Mouse (Mus musculus): ENCODE results near the gene Esrra.

The Esrra gene

DNA sequence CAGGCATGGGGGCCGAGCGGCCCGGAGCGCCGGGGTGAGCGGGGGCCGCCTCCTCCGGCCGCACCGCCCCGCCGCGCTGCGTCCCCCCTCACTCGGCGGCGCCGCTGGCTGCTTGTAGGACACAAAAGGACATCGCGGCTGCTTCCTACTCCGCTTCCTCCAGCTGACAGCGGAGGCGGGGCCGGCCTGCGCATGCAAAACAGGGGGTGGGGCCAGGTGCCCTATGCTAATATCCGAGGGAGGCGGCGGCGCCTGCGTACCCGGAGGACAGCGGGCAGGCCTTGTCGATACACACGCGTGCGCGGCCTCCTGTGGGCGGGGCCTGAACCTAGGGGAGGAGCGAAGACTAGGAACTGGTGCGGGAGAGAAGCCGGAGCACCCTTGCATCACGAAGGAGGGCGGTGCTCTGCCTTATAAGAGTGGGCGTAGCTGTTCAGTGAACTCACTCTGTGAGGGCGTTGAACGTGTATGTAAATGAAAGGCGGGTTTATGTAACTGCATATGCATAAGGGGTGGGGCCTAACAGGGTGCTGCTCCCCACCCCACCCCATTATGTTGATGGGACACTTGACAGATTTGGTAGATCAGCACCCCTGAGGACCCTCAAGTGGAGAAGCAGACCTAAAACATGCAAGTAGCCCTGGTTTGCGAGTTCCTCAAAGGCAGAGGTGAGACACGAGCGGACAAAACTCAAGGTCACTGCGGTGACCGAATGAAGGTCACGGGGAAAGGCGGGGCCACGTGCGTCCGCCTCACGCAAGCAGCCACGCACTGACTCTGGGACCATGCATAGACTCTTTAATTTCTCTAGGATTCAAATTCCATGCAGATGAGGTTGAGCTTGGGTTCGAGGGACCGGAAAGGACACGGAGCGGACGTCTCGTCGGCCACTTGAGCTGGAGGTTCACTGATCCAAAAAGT is at the start of gene Esrra:
TSS of gene Esrra (minus strand) at position 167 of the 921 bp plus-strand sequence.
- peak; percentile 99 to 100 for DNase-seq

DNA sequence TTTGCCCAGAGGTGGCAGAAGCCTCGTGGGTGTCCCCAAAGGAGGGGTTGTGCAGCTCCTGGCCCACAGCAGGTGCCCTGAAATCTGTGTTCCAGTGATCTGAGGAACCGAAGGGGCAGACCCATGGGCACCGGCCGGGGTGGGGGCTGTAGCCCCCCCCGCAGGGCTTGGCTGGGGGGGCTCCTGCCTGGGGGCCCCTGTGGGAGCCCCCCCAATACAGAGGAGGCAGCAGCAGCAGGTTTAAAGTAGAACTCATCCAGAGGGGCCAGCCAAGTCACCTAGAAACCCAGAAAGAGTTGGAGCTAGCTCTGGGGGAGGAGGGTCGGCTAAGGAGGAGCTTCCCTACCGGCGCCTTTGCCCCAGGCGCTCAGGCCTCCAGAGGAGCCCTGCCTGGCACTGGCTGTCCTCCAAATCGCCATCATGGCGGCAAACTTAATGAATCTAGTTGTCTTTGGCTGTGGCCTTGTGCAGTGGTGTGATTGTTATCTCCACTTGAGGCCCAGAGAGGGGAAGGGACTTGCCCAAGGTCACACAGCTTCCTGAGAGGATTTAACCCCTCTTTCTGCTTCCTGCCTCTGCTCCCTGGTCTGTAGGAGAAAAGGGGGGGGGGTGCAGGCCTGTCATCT is 49.0 kb upstream of the Esrra start:
- DNase-seq = no peak

DNA sequence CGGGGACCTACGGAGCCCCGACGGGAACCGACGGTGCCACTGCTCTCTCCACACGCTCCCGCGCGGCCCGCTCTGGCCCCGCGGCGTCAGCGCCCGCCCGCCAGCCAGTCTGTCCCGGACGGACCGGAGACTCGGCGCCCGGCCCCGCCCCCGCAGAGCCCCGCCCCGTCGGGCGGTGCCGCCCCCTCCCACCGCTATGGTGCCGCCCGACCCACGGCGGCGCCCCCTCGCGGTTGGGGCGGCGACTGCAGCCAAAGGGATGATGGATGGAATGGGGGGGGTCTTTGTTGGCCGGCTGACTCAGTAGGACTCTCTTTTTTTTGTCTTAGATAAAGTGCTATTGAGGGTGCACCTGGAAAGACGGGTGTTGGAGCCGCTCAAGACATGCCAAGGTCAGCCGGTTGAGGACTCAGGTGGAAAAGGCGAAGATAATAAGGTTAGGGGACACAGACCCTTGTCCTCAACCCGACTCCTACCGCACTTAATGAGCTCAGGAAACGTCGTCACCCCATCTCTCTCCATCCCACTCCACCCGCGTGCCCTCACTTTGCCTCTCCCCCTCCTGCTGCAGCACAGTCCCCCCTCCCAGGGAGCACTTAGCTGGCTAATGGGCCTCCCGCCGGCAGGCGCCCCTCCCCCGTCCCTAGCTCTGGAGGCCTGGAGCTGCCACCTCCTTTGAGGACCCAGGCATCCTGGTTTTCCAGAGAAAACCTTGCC is 48.2 kb upstream of the Esrra start:
- peak in 1 of 2 experiments; percentile 47 for DNase-seq

DNA sequence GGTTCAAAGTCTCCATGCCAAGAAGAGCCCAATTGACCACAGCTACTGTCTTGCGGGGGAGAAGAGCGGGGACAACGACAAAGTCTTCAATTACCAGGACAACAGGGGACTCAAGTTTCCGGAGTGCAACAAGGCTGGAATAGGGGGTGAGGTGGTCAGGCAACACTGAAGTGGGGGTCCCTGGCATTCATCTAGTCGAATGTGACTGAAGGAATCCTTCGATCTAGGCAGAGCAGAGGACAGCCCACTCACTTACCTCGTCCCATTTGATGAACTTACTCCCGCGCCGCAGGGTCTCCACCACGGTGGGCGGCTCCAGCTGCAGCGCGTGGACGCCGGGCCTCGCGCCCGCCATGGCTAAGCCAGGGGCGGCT is 47.7 kb upstream of the Esrra start:
- no peak for DNase-seq

DNA sequence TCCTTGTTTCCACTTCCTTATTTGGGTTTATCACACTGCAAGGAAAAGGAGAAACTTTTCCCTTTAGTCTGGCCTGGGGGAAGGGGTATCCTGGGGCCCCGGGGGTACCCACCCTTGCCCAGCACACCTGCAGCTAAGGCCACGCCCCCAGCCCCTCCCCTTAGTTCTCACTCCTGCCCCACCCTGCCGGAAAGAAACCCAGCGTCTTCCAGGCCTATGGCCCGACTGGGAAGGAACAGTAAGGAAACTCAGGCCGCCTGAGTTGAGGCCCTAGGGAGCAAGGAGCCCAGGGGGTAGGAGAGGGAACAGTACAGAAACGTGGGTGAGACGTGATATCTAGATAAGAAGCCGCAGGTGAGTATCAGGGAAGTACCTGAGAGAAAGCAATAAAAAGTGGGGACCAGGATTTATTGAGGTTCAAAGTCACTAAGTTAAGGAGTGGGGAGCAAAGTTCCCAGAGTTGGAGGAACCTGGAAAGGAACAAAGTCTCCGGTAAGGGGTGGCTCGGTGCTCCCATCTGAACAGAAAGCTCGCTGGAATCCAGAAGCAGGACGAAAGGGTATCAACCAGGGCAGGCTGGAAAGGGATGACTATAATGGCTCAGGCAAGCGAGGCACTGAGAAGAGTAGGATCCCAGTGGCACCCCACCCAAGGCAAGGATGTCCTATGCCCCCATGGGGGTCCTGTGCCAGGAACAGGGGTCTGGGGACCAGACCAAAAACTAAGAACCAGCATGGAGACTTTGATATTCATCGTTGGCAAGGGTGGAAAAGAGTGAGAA is 47.1 kb upstream of the Esrra start:
- no peak for DNase-seq

DNA sequence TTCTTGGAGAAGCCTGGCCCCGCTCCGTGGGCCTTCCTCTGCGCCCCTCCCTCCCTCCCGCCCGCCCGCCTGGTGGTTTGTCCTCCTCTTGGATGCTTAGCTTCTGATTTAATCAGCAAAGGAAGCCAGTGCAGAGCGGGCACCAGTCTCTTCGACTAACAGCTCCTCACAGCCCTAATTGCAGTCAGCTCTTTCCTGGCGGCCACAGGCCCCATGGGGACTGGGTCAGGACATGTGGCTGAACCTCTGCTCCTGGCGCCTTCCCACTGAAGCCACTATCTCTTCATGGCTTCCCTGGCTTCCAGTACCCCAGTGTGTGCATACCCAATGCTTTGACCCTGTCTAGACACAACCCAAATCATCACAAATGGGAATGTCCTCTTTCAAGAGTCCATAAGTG is 34.8 kb upstream of the Esrra start:
- DNase-seq = no peak

DNA sequence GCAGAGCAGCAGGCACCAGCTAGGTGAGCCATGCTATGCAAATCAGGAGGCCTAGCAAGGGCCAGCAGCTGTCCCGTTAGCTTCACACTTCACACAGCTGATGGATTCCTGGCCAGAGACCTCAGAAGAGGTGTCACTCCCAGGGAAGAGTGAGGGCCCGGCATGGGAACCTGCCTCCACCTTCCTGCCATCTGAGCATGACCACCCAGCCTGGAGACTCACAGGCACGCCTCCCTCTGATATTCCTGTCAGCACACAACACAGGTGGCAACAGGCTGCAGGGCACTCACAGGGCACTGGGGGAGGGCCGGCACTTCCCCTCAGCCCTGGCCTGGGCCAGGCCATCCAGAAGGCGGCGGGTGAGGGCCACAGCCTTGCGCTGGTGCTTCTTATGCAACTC is 33.8 kb upstream of the Esrra start:
- no peak for DNase-seq

DNA sequence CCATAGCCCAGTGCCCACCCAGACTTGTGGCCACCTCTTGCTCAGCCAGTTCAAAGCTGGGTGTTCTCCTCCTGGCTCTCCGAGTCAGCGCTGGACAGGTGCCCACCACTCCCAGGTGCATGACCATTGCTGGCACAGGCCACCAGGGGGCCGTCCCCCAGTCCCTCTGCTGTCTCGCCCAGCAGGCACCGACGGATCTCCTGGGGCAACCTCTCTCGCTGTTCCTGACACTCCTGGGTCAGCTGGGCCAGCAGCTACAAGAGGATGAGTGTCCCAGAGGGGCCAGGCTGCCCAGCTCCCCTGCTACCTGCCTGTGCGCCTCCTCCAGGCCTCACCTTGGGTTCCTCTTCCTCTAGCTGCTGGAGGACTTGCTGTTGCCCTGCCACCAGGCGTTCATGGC is 32.4 kb upstream of the Esrra start:
- peak in 1 of 2 experiments; percentile 47 for DNase-seq

DNA sequence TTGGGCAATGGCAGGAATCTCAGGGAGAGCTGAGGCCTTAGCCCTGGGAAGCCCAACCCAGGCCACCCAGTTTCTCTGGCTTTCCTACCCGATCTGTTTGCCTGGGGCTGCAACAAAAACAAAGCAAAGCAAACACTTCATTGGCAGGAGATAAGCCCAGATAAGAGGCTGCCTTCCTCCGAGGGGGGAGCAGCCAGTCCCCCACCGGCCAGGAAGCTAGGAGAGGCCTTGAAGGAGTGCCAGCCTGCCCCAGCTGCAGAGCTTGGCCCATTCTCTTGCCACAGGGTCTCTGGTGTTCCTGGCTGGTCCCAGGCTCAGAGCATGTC is 31.1 kb upstream of the Esrra start:
- peak in 1 of 2 experiments; percentile 22 for DNase-seq

DNA sequence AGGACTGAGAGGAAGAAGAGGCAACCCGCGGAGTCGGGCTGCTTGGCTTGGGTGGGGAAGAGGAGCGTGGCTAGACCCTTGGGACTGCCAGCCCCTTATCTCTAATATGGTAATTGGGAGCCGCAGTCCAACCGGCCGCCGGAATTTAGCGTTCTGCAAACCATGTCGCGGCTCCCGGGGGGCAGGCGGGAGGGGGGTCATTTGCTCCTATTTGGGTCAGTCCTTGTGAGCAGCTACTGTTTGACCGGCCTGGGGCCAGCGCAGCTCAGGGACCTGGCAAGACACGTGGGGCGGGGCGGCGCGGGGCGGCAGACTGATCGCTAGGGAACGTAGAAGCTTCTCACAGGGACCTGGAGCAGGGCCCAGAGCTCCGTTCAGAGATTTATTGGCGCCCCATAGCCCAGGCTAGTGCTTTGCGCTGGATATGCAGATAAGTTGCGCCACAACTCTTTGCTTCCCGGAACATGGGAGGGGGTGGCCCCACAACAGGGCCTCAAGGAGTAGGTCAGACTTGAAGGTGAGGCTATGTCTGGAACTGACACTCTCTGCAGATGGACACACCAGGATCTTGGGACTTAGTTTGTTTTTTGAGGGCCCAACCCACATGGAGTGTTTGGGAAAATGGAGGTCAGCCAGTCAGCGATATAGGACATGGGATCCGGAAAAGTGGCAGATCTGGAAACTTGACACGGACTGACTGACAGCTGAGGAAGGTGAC is 30.5 kb upstream of the Esrra start:
- DNase-seq = peak; percentile 69 to 79

DNA sequence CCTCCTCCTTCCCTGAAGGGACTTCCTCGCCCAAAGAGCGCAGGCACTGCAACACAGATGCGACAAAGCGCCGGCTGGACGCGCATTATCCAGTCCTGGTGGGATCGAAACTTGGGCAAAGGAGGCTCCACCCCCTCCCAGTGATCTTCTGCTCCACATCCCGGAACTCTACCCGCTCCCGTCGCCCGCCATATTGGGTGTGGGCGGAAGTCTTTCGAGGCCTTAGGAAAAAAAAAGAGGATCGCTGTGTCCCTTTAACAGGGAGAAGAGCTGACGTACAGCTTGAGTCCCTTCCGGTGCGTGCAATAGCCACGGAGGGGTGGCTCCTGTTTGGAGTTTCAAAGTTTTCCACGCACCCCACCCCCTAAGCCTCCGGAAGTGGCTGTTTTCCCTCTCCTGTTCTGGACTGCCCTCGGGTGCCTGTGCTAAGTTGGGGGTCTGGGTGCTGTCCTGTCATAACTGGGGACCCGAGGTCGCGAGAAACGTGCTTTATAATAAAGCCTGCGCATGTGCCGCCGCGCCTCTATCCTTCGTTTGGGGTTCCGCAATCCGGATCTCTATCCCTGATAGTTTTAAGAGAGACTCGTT is 29.9 kb upstream of the Esrra start:
- peak; percentile 92 to 93 for DNase-seq

DNA sequence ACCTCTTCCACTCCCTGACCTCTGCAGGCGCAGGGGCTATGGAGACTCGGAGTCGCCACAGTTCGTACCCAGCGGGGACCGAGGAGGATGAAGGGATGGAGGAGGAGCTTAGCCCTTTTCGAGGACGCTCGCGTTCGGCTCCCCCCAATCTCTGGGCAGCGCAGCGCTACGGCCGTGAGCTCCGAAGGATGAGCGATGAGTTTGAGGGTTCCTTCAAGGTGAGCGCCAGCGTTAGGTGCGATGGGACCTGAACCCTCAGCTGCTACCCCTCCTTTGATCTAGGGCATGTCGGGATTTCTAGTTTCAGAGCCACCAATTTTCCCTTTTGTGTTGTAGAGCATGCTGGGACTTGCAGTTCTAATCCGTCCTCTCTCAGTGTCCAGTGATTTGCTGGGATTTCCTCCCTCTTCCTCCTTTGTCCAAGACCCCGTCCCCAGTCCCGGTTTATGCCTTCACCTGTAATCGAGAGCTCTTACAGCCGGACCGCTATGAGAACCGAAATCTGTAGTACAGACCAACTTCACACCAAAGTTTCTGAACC is 29.1 kb upstream of the Esrra start:
- peak; percentile 56 to 69 for DNase-seq

DNA sequence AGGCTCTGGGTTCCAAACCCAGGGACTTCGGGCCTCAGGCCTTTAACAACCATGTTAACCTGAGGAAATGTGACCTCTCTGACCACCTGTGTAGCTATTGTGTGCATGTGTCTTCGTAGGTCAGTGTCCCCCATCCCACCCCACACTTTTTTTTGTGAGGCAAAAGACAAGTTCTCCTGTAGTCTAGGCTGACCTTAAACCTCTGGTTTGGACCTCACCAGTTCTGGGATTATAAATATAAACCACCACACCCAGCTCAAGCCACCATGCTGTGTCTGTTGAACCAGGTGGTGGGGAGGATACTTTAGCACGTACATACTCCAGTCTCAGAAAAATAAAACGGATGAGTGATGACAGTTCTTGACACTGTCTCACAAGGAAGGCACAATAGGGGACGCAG is 28.3 kb upstream of the Esrra start:
- DNase-seq = no peak

DNA sequence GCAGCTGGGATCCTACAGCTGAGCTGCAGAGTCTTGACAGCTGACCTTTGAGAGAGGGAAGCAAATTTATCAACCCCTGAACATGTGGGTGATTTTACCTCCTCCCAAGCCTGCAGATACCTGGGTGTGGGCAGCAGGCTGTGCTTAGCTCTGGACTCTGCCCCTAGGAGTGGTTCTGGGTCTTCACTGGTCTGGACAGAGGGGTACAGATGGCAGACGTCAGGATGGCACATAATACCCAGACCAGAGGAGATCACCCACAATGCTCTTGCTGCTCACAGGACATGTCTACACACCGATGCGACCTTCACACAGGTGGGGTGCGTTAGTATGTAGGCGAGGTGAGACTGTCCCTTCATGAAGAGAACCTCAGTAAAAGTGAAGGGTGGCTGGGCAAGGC is 27.9 kb upstream of the Esrra start:
- no peak for DNase-seq

DNA sequence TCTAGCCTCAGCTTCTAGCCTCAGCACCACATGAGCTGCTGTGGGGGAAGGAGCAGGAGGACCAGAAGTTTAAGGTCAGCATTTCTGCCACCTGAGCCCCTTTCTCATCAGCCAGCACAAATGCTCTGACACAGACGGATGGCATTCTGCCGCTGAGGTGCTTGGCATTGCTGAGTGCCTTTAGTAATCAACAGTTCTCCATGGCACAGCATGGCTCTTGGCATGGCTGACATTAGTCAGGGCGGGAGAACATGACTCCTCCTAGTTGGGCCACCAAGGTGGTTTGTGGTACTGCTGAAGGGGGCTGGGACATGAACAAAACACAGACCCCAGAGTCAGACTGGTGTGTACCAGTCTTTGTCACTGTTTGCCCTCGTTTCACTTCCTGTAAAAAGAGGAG is 26.6 kb upstream of the Esrra start:
- peak; percentile 80 to 84 for DNase-seq

DNA sequence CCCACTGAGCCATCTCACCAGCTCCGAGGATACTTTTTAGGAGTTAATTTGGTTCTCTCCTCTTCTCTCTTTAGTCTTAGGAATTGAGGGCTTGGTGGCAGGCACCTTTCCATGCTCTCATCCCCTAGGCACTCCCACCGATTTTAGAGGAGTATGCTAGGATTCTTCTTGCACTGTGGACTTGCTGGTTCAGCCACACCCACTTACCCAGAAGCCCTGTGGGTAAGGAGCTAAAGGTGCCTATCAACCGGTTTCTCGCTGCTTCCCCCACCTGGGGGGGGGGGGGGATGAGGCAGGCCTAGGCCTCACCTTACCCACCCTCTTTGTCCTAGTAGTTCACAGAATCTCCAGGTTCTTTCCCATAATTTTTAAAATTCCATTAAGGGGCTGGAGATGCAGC is 26.1 kb upstream of the Esrra start:
- DNase-seq = no peak

DNA sequence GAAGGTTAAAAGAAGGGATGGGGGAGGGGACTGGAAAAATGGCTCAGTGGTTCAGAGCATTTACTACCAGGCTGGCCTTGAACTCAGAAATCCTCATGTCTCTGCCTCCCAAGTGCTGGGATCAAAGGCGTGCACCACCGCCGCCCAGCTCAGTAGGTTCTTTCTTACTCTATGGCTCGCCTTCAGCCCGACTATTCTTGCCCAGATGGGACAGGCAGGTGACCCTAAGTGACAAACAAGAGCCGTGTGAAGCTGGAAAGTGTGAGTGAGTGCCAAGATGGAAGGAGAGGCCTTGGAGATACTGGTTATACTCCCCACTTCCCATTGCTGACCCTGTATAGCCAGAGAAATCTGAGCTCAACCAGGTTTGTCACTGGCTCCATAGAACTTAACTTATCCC is 22.1 kb upstream of the Esrra start:
- DNase-seq = no peak

DNA sequence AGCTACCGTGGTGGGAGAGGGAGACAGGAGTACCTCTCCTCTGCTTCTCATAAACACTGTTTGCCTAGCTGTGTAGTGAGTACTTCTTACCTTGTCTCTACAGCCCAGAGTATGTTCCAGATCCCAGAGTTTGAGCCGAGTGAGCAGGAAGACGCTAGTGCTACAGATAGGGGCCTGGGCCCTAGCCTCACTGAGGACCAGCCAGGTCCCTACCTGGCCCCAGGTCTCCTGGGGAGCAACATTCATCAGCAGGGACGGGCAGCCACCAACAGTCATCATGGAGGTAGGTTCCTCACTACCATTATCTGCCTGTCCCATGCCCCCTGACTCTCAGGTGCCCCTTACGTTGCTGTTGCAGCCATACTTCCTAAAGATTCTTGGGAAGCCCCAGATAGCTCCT is 21.2 kb upstream of the Esrra start:
- DNase-seq = no peak

DNA sequence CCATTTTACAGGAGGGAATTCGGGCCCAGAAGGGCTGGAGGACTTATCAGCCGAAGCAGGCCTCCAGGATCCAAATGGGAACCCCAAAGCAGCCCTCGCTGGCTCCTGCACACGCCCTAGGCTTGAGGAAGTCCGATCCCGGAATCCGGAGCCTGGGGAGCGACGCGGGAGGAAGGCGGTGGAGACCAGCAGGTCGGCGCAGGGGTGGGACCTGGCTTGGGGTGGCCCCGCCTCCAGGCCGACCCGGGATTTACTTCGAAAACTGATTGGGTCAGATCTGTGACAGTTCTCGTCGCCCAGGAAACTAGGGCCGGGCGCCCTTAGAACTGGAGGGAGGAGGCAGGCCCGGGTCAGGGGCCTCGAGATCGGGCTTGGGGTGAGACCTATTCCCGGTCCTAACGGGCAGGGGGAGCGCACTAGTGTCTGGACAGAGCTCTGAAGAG is 20.7 kb upstream of the Esrra start, which contains the start of gene Gpr137:
TSS of gene Gpr137 (minus strand) at position 232 of the 443 bp plus-strand sequence.
- peak; percentile 90 to 94 for DNase-seq

DNA sequence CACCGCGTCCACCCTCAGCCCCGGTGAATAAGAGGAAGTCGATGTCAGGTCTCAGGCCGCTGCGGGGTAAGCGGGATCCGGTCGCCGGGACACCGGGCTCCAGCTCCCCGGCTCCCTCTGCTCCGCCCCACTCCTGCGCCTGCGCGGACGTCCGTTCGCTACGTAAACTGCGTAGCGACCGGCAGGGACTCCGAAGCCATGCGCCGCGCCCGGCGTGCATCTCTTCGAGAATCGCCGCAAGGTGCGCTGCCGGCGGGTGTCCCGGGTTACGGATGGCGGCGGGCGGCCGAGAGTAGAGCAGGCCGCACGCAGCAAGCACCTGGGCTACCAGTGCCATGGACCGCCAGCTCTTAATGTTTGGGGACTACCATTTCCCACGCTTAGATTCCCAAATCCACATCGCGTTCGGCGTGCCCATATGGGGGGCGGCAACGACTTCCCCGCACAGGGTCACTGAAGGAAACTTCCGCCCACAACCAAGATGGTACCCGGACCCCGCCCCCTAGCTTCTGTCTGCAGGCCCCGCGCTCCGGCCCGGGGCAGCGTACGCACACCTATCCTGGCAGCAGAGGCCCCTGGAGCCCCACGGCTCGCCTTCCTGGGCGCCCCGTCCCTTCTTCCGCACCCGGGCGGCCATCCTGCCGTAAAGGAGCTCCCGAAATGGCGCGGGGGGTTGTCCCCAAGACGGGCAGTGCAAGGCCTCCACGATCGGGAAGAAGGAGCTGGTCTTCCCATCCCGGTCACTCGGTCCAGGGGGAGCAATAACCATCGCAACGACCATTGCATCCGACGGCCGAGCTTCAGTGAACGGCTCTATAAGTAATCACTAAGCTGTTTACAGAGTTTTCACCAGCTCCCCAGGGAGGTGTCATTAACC is 20.0 kb upstream of the Esrra start, which contains the start of gene Bad:
TSS of gene Bad (plus strand) at position 490 of the 877 bp plus-strand sequence.
- DNase-seq = peak; percentile 93 to 95

Data from cerebellum, postnatal 36 days (tissue).